Mouse (Mus musculus) brain, adult 2 months (tissue): ENCODE measurements at regions not wholly inside any gene's neighbourhood (a gene's known extent, or its start where the extent isn't known, plus 50 kb on each side); places are given as distances from the start of the nearest gene placed in this dataset.

ENCODE experiments used
- DNase-seq: peaks from one replicate; pipeline ENCODE4 v3.0.0; 2011; ENCODE audit warnings: low read depth, low spot score

DNA sequence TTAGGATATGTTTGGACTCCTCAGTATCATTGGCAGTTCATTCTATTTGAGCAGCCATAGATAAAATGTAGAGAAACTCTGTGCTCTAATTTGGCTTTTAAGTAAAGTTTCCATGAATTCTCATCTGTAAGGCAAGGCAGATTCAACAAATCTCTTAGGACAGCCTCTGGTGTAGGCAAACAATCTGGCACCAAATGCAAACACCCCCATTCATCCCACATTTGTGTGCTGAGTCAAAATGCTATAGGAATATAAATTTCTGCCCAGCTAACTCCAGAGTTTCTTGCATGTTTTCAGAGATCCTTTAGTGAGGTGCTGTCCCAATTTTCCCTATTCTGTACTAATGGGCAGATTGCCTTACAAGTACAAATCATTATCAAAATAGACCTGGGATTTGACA is 695.7 kb upstream of the Kif18a start:
- DNase-seq = peak; percentile 75

DNA sequence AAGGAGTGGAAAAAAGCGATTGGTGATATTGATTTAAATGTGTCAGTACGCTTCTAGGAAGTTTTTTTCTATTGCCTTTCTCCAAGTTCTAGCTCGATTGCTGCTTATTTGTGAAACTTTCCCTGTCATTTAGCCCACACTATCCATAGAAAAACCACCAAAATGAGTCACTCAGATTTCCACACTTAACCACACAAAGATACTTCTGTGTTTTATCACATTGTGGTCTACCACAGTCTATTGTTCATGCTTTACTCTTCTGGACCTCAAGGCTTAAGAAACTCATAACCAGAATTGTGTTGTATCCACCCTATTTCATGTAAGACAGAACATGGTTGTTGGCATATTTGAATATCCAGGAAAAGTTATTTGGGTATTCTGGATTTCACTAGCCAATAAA is 687.0 kb upstream of the Kif18a start:
- DNase-seq = no peak

DNA sequence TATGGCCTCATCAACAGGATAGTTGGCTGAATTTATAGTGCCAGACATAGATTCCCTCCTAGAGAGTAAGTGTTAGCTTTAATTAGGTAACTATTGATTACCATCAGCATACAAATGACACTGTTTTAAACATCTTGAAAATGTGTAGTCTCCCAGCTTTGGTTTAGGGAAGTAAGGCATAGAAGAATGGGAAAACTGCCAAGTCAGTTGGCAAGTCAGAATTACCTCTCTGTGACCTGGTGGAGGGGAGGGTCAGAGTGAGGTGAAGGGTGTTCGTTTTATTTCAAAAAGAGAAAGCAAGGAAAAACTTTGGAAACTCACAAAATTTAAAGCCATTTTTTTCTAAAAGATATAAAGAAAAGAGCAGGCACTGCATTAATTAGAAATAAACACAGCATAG is 680.2 kb upstream of the Kif18a start:
- no peak for DNase-seq

DNA sequence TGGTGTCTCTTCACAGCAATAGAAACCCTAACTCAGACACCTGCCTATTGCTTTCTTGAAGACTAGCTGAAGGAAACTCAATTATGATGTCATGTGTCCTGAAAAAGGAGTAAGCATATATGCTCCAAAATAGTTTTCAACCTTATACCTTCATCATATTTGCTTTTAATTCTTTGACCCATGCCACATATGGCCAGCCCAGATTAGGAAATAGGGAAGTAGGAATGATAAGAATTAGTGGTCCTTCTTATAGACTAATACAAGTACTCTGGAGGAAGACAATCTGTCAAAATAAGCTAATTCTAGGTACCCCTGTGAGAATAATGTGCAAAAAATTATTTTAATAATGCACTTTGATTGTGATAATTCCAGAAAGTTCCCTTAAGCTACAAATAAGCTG is 661.0 kb upstream of the Kif18a start:
- DNase-seq = no peak

DNA sequence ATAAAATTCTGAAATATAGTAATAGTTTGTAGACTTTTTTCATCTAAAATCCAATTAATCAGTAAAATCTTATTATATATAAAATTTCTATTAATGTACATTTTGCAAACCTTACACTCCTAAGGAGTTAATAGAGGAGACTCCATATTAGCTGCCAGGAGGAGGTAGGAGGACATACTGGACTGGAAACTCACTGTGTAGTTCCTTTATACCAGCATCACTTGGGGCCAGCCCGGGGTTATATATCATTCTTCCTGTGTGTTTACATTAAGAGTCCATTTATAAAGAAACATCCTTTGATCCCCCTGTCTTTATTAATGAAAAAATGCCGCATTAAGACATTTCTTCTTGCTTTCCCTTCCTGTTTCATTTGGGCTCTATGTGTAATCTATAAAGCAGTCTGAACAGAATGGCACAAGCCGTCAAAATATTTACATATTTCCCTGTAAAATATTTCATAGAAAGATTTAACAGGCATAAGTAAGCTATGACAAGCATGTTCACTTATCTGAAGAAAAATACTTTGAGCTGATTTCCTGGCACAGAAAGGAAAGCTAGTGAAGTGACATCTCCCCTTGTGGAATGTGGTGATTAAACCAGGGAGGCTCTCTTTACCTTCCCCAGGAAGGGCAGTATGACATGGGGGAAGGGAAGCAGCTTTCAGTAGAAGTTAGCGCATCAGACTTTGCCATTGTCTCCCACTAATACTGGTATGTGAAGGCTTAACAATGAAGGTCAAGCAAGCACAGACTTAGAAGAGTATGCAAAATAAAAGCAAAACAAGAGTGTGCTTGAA is 658.0 kb upstream of the Kif18a start:
- no peak for DNase-seq

DNA sequence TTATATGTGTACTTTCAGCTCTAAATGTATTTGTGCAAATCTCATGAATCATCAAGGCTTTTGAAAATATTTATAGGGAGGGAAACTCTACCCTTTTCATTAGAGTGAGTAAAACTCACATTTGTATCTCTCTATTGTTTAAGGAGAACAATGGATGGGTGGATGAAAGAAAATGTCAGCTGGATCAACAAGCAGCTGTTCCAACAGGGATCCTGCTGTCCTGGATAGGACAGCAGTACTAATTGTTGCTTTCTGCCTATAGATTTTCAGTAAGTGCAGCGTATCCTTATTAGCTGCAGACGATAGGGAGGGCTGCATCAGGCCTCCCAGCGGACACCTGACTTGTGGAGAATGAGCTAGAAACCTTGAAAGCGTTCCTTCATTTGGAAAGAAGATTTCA is 644.9 kb upstream of the Kif18a start:
- no peak for DNase-seq

DNA sequence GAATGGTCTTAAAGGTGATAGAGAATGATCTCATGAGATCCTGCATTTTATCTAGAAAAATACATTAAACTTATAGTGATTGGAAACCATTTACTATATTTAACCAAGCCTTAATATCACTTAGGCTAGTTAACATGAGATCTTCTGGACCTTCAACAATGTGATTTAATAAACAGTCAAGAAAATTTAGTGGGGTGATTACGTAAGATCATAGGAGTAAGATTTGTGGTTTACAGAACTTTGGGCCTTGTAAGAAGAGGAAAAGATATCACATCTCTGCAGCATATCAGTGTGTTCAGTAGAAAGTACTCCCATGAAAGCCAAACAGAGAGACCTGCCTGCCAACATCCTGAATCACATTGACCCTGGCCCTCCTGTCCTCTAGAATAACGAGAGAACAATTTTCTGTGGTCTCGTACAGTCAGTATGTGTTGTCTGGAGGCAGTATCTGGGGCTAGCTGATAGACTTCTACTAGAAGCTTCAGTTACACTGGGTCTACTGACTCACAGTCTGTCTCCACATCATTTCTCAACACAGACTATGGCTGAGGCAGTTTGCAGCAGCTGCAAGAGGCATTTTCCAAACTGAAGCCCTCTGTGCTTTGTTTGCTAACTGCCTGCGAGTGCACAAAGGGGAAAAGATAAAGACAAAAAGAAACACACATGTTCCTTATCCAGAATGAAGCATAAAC is 619.7 kb upstream of the Kif18a start:
- no peak for DNase-seq

DNA sequence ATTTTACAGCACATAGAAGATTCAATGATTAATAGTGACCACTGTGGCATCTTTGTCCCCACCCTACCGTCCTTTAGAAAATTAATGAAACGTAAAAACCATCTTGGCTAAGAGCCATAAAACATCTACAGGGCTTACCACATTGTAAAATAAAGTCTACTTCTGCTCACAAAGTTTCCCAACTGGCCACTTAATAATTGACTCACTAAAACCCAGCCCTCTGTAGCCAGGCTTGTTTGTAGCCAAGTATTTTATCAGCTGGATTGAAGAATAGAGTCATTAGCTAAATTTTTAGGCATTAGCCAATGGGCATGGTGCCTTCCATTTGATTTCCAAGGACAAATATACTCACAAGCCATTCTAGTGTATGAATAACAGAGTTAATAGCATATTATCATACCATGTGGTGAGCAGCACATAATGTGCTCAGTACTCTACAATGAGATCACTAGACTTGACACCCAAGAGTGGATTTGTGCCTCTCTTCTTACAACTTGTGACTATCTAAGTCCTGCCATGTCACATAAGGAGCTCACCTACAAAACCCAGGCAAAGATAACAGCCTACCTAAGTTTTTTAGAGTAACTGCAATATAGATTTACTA is 602.7 kb upstream of the Kif18a start:
- no peak for DNase-seq

DNA sequence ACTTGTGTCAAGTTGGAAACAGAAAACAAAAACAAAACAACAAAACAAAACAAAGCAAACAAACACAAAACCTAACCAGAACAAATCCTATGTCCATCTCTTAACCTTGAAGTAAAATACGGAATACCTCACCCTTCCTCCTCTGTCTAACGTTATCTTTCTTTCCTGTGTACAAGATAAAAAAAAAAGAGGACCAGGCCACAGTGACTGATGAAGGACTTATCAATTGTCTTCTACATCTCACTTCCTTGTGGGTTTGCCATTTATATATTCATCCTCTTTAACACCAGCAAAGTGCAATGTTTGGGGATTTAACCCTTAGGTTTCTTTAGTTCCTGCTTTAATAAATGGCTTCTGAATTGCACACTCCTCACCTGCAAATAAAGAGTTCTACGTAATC is 599.0 kb upstream of the Kif18a start:
- DNase-seq = no peak

DNA sequence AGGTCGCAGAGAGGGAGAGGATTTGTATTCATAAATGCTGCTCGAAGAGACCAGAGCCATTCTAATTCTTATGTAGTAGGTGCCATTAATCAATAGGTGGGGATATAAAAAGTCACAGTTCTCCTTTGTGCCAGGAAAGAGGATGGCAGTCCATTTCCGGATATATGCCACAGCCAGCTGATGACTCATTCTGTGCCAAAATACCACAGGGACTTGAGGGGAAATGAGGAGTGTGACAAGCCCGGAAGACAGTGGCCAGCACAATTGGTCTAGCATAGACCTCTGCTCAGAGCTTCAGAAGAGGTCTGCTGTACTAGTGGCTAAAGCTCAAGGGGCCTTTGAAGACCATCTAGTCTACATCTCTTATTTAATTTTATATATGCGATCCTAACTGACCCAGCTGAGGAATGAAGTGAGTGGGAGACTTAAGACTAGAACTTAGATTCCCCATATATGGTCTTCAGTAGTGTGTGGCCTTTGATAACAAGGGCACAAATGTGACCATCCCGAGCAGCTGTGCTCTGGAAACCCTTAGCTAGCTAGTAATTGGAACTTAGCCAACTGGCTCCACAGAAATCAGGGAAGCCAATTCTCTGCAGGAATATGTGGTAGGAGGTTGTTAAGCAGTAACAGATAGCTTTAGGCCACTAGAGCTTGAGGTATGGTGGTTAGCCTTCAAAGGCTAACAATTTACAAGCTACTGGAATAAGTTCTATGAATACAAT is 594.4 kb upstream of the Kif18a start:
- peak; percentile 18 for DNase-seq

DNA sequence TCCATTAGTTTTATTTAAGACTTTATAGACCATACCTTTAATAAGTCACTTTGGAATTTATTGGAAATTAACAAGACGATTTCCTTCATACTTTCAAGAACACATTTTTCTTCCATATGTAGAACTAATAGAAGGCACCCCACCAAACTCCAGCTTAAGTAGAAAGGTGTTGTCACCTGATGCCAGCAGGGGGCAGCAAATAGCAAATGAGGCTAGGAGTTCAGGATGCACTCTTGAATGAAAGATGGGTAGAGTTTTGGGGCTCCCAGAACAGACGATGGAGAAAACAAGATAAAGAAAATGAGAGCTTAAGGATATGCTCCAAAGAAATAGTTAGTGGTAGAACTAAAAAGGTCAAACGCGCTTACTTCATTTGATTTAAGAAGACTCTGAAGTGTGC is 590.4 kb upstream of the Kif18a start:
- peak; percentile 86 for DNase-seq

DNA sequence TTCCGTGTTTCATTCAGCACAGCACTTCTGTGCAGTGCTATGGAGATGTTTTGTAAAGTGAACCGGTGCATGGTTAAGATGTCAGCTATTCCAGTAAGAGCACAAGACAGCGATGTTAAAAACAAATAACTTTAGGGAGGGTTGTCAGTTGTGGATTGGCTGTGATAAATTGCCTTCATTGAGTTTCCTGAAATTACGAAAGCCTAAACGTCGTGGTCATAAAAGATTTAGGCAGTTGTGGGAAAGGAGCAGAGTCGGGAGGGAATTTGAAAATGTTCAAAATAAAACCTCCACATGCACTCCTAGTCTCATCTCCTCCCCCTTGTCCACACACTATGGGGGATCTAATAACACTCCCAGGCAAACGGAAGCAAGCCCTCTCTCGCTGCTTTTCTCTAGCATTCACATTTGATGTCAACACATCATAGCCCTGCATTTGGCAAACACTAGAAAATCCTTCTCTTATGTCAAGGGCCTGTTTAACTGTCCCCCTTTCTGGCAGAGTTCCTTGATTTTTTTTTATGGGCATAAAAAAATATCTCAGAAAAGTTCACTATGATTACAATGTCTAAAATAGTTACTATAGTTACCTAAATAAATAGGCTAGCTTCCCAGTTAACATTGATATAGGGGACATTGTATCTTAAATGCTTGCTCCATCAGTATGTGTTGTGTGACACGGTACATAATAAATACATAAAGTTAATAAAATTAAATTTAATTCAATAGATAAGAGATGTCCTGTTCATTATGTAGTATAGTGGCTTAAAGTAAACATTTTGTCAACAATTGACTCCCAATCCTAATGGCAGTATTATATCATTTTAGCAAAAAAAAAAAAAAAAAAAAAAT is 589.2 kb upstream of the Kif18a start:
- no peak for DNase-seq

DNA sequence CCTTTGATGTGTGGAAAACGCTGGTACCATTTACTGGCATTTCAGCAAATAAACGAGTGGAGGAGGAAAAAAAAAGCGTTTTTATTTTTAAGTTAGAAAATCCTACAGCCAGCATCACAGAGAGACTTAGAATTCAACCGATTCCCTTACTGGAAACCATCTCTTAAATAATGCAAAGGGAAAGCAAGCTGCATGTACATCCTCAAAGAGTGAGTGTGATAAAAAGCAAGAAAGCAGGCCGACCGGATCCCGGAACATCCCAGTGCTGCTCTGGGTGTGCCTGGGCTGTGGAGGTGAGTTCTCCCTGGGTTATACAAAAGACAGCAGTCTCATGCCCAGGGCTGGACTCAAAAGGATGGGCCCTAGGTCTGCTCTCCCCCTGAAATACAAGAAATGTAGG is 579.2 kb upstream of the Kif18a start:
- DNase-seq = peak; percentile 24

DNA sequence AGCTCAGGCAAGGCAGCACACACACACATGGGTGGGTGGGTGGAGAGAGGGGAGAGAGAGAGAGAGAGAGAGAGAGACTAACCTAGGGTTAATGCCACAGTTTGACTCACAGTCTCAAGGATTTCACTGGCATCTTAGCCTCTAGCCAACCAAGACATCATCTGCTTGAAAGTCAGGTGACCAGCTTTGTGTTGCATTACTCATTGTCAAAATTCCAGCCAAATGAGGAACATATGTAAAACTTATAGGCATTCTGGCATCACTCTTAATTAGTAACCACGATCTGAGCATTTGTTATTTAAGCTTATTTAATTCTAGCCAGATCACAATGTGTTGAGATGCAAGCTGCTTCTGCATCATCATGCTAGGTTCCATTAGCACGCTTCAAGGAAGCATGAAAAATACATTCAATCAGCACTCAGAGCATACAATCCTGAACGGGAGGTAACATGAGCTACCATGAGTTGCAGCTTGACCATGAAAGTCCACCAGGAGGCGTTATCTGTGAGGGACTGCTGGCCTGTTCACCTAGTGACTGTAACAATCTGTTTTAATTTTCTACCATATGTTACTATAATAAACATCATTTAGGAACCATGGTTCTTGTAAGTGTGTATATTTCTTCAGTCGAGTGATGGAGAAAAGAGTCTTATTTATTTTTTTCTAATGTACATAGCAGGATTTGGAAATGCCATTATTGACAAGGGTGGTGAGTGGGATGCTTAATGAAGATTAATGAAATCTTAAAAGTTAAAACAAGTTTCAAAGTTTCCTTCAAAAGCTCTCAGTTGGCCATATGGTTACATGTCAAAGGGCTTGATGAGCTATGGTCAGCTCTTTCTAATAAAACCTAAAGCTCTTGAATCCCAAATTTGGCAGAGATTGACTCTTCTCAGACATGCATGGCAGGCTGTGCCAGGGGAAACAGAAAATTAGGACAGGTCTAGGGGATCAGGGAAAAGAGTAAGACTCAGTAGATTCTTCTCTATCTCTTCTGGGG is 572.4 kb upstream of the Kif18a start:
- DNase-seq = peak; percentile 29

DNA sequence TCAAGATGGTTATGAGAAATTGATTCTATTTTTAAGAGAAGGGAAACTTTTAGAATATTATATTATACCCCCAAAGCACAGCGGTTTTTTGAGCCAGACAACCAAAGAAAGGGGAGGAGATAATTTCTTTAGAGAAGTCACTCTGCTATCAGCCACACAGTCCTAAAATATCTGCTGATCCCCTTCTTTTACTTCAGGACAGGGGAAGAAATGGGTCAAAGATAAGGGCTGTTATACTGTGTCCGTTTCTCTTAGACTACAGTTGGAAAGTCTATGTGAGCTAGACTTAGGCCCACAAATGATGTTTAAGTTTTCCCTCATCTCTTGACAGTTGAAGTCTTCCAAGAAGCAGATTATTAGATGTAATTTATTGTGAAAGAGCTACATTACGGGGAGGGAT is 538.5 kb upstream of the Kif18a start:
- DNase-seq = no peak

DNA sequence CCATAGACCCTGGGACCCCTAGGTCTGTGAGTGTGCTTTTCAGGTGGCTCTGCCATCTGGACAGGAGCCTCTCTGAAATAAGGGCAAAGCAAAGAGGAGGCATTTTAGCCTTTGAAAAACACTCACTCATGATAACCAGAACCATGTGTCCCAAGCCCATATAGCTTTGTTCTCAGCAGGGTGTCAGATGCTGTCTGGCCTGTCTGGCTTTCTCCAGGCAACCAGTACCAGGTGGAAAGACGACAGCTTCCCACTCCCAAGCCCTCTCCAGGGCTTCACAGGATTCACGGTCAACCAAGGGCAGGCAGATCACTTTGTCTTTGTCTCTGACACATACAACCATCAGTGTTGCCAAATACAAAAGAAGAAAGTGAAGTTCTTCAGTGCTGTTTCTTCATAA is 537.0 kb upstream of the Kif18a start:
- DNase-seq = no peak

DNA sequence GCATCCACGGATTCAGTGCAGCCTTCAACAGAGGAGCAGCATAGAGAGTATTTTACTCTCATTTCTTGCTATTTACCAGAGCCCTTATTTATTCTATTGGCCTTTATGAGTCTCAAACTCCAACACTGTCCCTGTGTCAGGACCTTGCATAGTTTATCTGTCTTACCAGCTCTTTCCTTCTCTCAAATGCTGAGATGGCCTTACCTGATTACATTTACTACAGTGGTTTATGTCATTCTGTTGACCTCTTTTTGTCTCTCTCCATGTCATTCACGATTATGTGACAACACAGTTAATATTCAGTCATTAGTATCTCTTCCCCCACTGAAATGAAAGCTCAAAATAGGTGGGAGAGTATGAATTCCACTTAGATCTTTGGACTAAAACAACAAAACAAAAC is 535.7 kb upstream of the Kif18a start:
- no peak for DNase-seq

DNA sequence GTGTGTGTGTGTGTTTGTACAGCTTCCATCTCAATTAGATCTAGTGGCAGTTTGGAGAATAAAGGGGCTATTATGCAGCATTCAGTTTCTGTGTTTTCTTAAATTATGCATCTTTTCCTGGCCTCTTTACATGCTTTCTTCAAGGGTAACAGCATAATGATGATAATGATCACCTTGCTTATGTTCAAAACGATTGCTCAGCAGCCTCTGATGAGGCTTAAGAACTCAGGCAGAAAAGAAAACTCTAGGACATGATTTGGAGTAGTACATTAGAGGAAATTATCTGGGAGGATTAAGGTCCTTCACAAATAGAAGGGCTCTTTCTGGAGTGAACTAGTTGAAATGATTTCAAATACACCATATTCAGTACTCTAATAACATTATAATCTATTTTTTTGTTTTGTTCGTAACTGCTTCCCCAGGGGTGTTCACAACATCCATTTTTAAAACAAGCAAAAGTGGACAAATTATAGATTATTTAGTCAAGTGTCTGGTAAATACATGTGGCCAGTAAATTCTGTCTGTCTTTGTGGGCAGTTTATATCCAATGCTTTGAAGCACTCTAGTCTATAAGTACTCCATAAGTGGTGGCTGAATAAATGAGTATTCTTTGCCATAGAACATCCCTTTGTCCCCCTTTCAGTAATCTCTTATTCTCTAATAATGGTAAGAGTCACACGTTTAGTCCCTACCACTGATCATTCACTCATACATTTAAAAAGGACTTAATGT is 526.9 kb upstream of the Kif18a start:
- DNase-seq = peak; percentile 29

DNA sequence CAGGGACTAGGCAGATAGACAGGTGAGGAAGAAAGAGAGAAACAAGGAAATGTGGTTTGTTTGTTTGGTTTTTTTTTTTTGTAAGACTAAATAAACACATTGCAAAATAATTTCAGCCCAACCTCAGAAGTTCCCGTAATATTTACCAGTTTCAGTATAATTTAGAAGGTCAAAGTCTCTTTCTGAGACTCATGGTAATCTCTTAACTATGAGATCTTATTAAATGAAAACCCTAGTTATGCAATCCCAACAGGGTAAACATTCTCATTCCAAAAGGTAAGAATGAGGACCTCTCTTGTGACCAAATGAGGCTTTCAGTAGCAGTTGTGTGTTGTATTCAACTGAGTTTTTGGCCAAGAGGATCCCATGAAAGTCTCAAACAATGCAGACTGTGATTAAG is 524.7 kb upstream of the Kif18a start:
- DNase-seq = no peak
